ENCODE assay signal across 15 mouse cellular contexts in genomic region chr10:8768654-8769053, GRCm38 (mm10).
DNase-seq lines count a peak whose midpoint lies in the region; ATAC-seq and TF ChIP-seq lines count a peak whose summit lies in the region.
"Had no signal": no experiment of that assay in that cellular context is flagged by ENCODE, and none has a peak within 500 bp of the region (broad histone marks: within the 10 kb centered on the region; RNA-seq: fewer than 3 reads in every experiment).

No protein-coding gene starts in this region.

- no peaks in the 10 kb centered on the region for H3K9me3 ChIP-seq in heart, embryonic 10.5 days
- 0 out of 2 replicates have a peak, but pooled peaks cover 2% of the 10 kb centered on the region for H3K9me3 ChIP-seq in midbrain, embryonic 14.5 days (ENCODE audit: control insufficient read depth, low read length)
- H3K9me3 ChIP-seq: hindbrain, embryonic 15.5 days; midbrain, embryonic 15.5 days had no signal

- TF ChIP-seq POLR2A in embryonic fibroblast, embryonic 13.5 days (IDR thresholded peaks at IDR 0.05; ENCODE audit: low read depth, low read length) = no peak

- peak; percentile 58 for DNase-seq in heart, adult 8-10 months (ENCODE audit: low spot score)
- no peak for DNase-seq in heart, embryonic 10.5 days (ENCODE audit: low spot score)
- peak; percentile 89 for DNase-seq in adipocyte (ENCODE audit: low spot score)
- DNase-seq in heart, postnatal 36 days = peak; percentile 45 to 47
- no peak for DNase-seq in natural killer cell, adult 2 months (ENCODE audit: low spot score in 2 of 2)
- DNase-seq in midbrain, embryonic 14.5 days = no peak
- DNase-seq: cerebellum, adult 9-10 months; forebrain, postnatal 0 days; kidney, adult 11 months; kidney, postnatal 10 days; lung, adult 2 months had no signal

- H3K36me3 ChIP-seq in heart, embryonic 10.5 days = peaks cover 11% of the 10 kb centered on the region; the same call in 1 of the 2 replicates
- H3K36me3 ChIP-seq in midbrain, embryonic 14.5 days (ENCODE audit: control insufficient read depth, insufficient read depth, low read length) = no peaks in the 10 kb centered on the region
- H3K36me3 ChIP-seq: hindbrain, embryonic 15.5 days; midbrain, embryonic 15.5 days had no signal

- peaks cover 21% of the 10 kb centered on the region for H3K4me1 ChIP-seq in heart, embryonic 10.5 days
- peaks cover 9% of the 10 kb centered on the region; the same call in 1 of the 2 replicates for H3K4me1 ChIP-seq in embryonic fibroblast, embryonic 13.5 days (ENCODE audit: control insufficient read depth, insufficient read depth, low read length)
- no peaks in the 10 kb centered on the region for H3K4me1 ChIP-seq in midbrain, embryonic 14.5 days (ENCODE audit: control insufficient read depth, insufficient read depth, low read length)
- H3K4me1 ChIP-seq: midbrain, embryonic 15.5 days had no signal

- TF ChIP-seq CTCF in embryonic fibroblast, embryonic 13.5 days (IDR thresholded peaks at IDR 0.05; ENCODE audit: borderline replicate concordance, insufficient read depth, low read length) = no peak

- WGBS in heart, embryonic 10.5 days = 86% methylated on average over 8 of the region's 8 CpGs
- WGBS in midbrain, embryonic 14.5 days = 95% methylated on average over 8 of the region's 8 CpGs

- H3K4me2 ChIP-seq in midbrain, embryonic 14.5 days (ENCODE audit: low read length) = no peak overlapping the region
- H3K4me2 ChIP-seq: hindbrain, embryonic 15.5 days; midbrain, embryonic 15.5 days had no signal

- ATAC-seq in midbrain, embryonic 14.5 days (ENCODE audit: low FRiP score, low TSS enrichment) = no peak
- ATAC-seq: activated CD4-positive, CD25-positive, alpha-beta regulatory T cell, adult 4 months; forebrain, postnatal 0 days; midbrain, embryonic 15.5 days had no signal

- no peak overlapping the region for H3K4me3 ChIP-seq in heart, embryonic 10.5 days
- H3K4me3 ChIP-seq in embryonic fibroblast, embryonic 13.5 days (ENCODE audit: insufficient read depth, low read length) = no peak overlapping the region
- H3K4me3 ChIP-seq in midbrain, embryonic 14.5 days (replicated peaks; ENCODE audit: low read depth, low read length) = no peak overlapping the region
- H3K4me3 ChIP-seq: hindbrain, embryonic 15.5 days; midbrain, embryonic 15.5 days had no signal

- H3K27me3 ChIP-seq in heart, embryonic 10.5 days (ENCODE audit: insufficient read depth, poor library complexity, severe bottlenecking) = no peaks in the 10 kb centered on the region
- H3K27me3 ChIP-seq in midbrain, embryonic 14.5 days (ENCODE audit: control insufficient read depth, insufficient read depth, low read length) = no peaks in the 10 kb centered on the region
- H3K27me3 ChIP-seq: hindbrain, embryonic 15.5 days; midbrain, embryonic 15.5 days had no signal

- H3K9ac ChIP-seq in midbrain, embryonic 14.5 days (replicated peaks; ENCODE audit: low read length) = no peak overlapping the region
- H3K9ac ChIP-seq: forebrain, postnatal 0 days; hindbrain, embryonic 15.5 days; midbrain, embryonic 15.5 days had no signal

- intact Hi-C loops in heart, postnatal 36 days (cut with DNase I) = no loop called here

- no peak overlapping the region for H3K27ac ChIP-seq in heart, embryonic 10.5 days
- H3K27ac ChIP-seq in embryonic fibroblast, embryonic 13.5 days (ENCODE audit: insufficient read depth, low read length) = peak overlapping the region; percentile 89
- no peak overlapping the region for H3K27ac ChIP-seq in midbrain, embryonic 14.5 days (replicated peaks; ENCODE audit: low read depth, low read length)
- H3K27ac ChIP-seq: hindbrain, embryonic 15.5 days; midbrain, embryonic 15.5 days had no signal

Comparison
In these comparisons a context has a peak if more than half of its experiments do, and no peak if none do; other contexts are left out.
1. DNase-seq: peak in heart, adult 8-10 months (single experiment), adipocyte (single experiment) and heart, postnatal 36 days (2 of 2); none in heart, embryonic 10.5 days (single experiment), natural killer cell, adult 2 months (0 of 2) and midbrain, embryonic 14.5 days (single experiment).